Mouse (Mus musculus) liver, embryonic 13.5 days (tissue): Measurements from ENCODE around the gene Mrpl55. TPM values are rescaled to one million over a fixed set of nuclear protein-coding genes. Genes with fewer than 3 reads are reported as not detected.

Experiments used
- ATAC-seq: fragments of 200-750 bp; cut with Nextera tagmentation; 2 replicates; pipeline ENCODE4 v1.8.0; 2017; ENCODE audit warnings: low read depth, mild to moderate bottlenecking, moderate number of reproducible peaks, moderate library complexity
- DNase-seq: peaks from one replicate; pipeline ENCODE4 v3.0.0; 2022
- H3K27ac ChIP-seq: fragments of 300-500 bp; sonication (generic); 2 replicates; pipeline ENCODE4 v1.5.1; 2015; ENCODE audit warnings: moderate library complexity, mild to moderate bottlenecking, inconsistent platforms
- H3K27me3 ChIP-seq: fragments of 300-500 bp; sonication (generic); 2 replicates; pipeline ENCODE4 v1.6.1; 2015; ENCODE audit warnings: mild to moderate bottlenecking, inconsistent platforms
- H3K36me3 ChIP-seq: fragments of 300-500 bp; sonication (generic); 2 replicates; pipeline ENCODE4 v1.6.1; 2015; ENCODE audit warnings: mild to moderate bottlenecking, inconsistent platforms
- H3K4me1 ChIP-seq: fragments of 300-500 bp; sonication (generic); replicated peaks from 2 replicates; pipeline ENCODE4 v1.6.1; 2015; ENCODE audit warnings: inconsistent platforms
- H3K4me2 ChIP-seq: fragments of 300-500 bp; sonication (generic); 2 replicates; pipeline ENCODE4 v1.6.1; 2015; ENCODE audit warnings: inconsistent platforms, mild to moderate bottlenecking, moderate library complexity
- H3K4me3 ChIP-seq: fragments of 300-500 bp; sonication (generic); replicated peaks from 2 replicates; pipeline ENCODE4 v1.5.1; 2015; ENCODE audit warnings: mild to moderate bottlenecking, inconsistent platforms
- H3K9ac ChIP-seq: fragments of 300-500 bp; sonication (generic); 2 replicates; pipeline ENCODE4 v1.6.1; 2015; ENCODE audit warnings: mild to moderate bottlenecking, inconsistent platforms
- H3K9me3 ChIP-seq: fragments of 300-500 bp; sonication (generic); replicated peaks from 2 replicates; pipeline ENCODE4 v1.6.1; 2016; ENCODE audit warnings: inconsistent platforms
- WGBS: fragments of 180-500 bp; shearing (Covaris S2); methylation state at CpG from one replicate; pipeline ENCODE4 v1.1.7; 2015; ENCODE audit not compliant: insufficient replicate concordance; 5-methylcytosine and 5-hydroxymethylcytosine counted together
- polyA plus RNA-seq: library from polyadenylated mRNA; unstranded; fragments of >200 nt; fragmentation: Nextera tagmentation; extraction: Ambion mirVana; gene quantifications from 2 replicates; pipeline ENCODE4 v1.2.1, GENCODE M21; 2015

Mrpl55 gene
- polyA plus RNA-seq, 1 experiment from 2014 or later: 75.8 TPM

DNA sequence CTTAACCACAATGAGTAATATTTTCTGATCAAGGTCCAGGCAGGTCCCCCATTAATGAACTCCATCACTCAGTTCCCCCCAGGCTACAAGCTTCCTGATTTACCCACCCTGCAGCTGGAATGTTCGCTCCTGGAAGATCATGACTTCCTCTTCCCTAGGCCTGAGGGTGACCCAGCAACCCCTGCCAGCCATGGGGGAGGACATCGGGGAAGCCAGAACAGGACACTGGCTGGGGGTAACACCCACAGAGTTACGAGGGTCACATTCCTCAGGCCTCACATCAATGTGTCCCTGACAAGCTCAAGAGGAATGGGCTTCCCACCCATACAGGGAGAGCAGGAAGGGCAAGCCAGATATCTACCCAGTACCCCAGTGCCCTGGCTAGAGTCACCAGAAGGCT, 32.5 kb upstream of the Mrpl55 start:
- no peak overlapping the region for H3K4me3 ChIP-seq
- H3K9me3 ChIP-seq: no peaks in the 10 kb centered on the region
- H3K4me2 ChIP-seq: no peak overlapping the region
- H3K36me3 ChIP-seq: no peaks in the 10 kb centered on the region
- WGBS: 71% methylated on average over 3 of the region's 3 CpGs
- DNase-seq: no peak
- H3K27me3 ChIP-seq: peaks cover 36% of the 10 kb centered on the region
- no peak for ATAC-seq
- no peak overlapping the region; the same call in none of the 2 replicates for H3K27ac ChIP-seq
- H3K4me1 ChIP-seq: peaks cover 31% of the 10 kb centered on the region
- H3K9ac ChIP-seq: no peak overlapping the region

GRCm38 (mm10) chr11:59170549-59170948, 31.7 kb upstream of the Mrpl55 start:
- Histone ChIP-seq H3K9ac (0 out of 2 replicates have a peak overlapping the region, but pooled peaks have one; percentile 11), H3K9me3 (no peaks in the 10 kb centered on the region), H3K27ac (no peak overlapping the region), H3K4me3 (no peak overlapping the region), H3K4me1 (peaks cover 24% of the 10 kb centered on the region), H3K36me3 (no peaks in the 10 kb centered on the region), H3K27me3 (peaks cover 44% of the 10 kb centered on the region), H3K4me2 (no peak overlapping the region)
- ATAC-seq (no peak), DNase-seq (no peak)
- WGBS: 68% methylated on average over 4 of the region's 4 CpGs

- Histone ChIP-seq H3K4me2 (no peak overlapping the region), H3K27me3 (peaks cover 81% of the 10 kb centered on the region), H3K9ac (no peak overlapping the region), H3K4me3 (no peak overlapping the region), H3K27ac (no peak overlapping the region), H3K4me1 (peaks cover 7% of the 10 kb centered on the region; the same call in 1 of the 2 replicates), H3K9me3 (no peaks in the 10 kb centered on the region), H3K36me3 (no peaks in the 10 kb centered on the region)
- ATAC-seq (no peak), DNase-seq (no peak)
- 49% methylated on average over 6 of the region's 6 CpGs for WGBS
Observed at GRCm38 (mm10) chr11:59174189-59174838, 28.0 kb upstream of the Mrpl55 start.

- Histone ChIP-seq H3K4me3 (0 out of 2 replicates have a peak overlapping the region, but pooled peaks have one; percentile 1), H3K36me3 (no peaks in the 10 kb centered on the region), H3K4me1 (peaks cover 13% of the 10 kb centered on the region; the same call in 1 of the 2 replicates), H3K27ac (no peak overlapping the region), H3K9ac (no peak overlapping the region), H3K4me2 (no peak overlapping the region), H3K27me3 (peaks cover 90% of the 10 kb centered on the region), H3K9me3 (no peaks in the 10 kb centered on the region)
- ATAC-seq: no peak
- no peak for DNase-seq
- WGBS: 6% methylated on average over 48 of the region's 48 CpGs
Observed at GRCm38 (mm10) chr11:59176475-59176874, 25.8 kb upstream of the Mrpl55 start.

- H3K9ac ChIP-seq: no peak overlapping the region
Observed at GRCm38 (mm10) chr11:59176921-59177320, 25.4 kb upstream of the Mrpl55 start.

GRCm38 (mm10) chr11:59182864-59183331, 19.4 kb upstream of the Mrpl55 start, which contains the start of gene Gjc2:
Gene Gjc2 (minus strand): TSS chr11:59183213.
- Histone ChIP-seq H3K4me1 (peaks cover 35% of the 10 kb centered on the region), H3K27me3 (peaks cover 28% of the 10 kb centered on the region), H3K4me2 (no peak within 1 kb of the TSS), H3K4me3 (no peak within 1 kb of the TSS), H3K9me3 (no peaks in the 10 kb centered on the region), H3K27ac (peak within 1 kb of the TSS; percentile 72), H3K36me3 (peaks cover 41% of the 10 kb centered on the region), H3K9ac (peak within 1 kb of the TSS; percentile 52)
- WGBS: 51% methylated on average over 3 of the region's 3 CpGs
- ATAC-seq (no peak; the same call in 1 of the 2 replicates), DNase-seq (no peak)

More at GRCm38 (mm10) chr11:59176921-59177320, 25.4 kb upstream of the Mrpl55 start:
- ATAC-seq (no peak), DNase-seq (no peak)
- no peaks in the 10 kb centered on the region for H3K36me3 ChIP-seq
- no peak overlapping the region for H3K4me2 ChIP-seq
- H3K9me3 ChIP-seq: no peaks in the 10 kb centered on the region
- 10% methylated on average over 34 of the region's 34 CpGs for WGBS
- peaks cover 13% of the 10 kb centered on the region; the same call in 1 of the 2 replicates for H3K4me1 ChIP-seq
- no peak overlapping the region for H3K27ac ChIP-seq
- H3K27me3 ChIP-seq: peaks cover 87% of the 10 kb centered on the region
- H3K4me3 ChIP-seq: 0 out of 2 replicates have a peak overlapping the region, but pooled peaks have one; percentile 1

DNA sequence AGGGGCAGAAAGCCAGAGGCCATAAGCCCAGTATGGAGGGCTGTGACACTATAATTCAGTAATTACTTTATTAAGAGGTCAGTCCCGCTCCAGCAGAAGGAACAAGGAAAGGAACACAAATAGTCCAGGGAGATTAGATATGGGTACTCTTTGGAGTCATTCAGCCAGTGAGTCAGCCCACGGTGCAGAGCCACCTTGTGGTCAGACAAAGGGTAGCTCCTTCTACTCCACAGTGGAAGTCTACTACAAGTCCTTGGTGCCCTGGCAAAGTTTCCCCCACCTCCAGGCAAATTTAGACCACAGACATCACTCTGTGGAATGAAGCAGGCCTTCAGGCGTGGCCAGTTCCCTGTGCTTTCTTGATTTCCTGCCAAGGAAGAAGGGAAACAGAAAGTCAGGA, 18.5 kb upstream of the Mrpl55 start:
- Histone ChIP-seq H3K9ac (peak overlapping the region; percentile 52), H3K36me3 (peaks cover 41% of the 10 kb centered on the region), H3K27ac (peak overlapping the region; percentile 72), H3K4me1 (peaks cover 41% of the 10 kb centered on the region), H3K27me3 (peaks cover 19% of the 10 kb centered on the region), H3K4me2 (no peak overlapping the region), H3K4me3 (no peak overlapping the region), H3K9me3 (no peaks in the 10 kb centered on the region)
- DNase-seq (peak; percentile 46), ATAC-seq (peak; percentile 69)
- 11% methylated on average over 3 of the region's 3 CpGs for WGBS

DNA sequence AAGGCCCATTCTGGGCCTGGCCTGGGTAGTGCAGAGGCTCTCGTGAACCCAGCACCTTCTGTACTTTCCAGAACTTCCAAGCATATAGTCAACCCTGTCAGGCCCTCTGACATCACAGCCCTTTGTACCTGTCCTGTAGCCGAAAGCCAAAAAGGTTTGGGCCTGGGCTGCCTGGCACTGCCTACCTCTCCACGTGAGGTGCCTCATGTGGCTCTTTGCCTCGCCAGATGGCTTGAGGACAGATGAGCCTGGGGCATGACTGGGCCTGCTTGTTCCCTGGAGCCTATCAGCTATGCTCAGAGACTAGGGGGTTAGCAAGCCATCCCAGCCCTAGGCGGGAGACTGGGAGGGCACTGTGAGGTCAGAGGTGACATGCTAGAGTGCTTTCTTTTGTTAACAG, 16.8 kb upstream of the Mrpl55 start:
- H3K9me3 ChIP-seq: no peaks in the 10 kb centered on the region
- no peak overlapping the region for H3K9ac ChIP-seq
- no peak for DNase-seq
- H3K4me3 ChIP-seq: no peak overlapping the region
- peaks cover 52% of the 10 kb centered on the region for H3K4me1 ChIP-seq
- H3K27ac ChIP-seq: peak overlapping the region; percentile 6; the same call in 1 of the 2 replicates
- H3K36me3 ChIP-seq: peaks cover 41% of the 10 kb centered on the region
- no peak for ATAC-seq
- H3K27me3 ChIP-seq: peaks cover 2% of the 10 kb centered on the region; the same call in 1 of the 2 replicates
- no peak overlapping the region for H3K4me2 ChIP-seq
- 77% methylated on average over 5 of the region's 5 CpGs for WGBS

DNA sequence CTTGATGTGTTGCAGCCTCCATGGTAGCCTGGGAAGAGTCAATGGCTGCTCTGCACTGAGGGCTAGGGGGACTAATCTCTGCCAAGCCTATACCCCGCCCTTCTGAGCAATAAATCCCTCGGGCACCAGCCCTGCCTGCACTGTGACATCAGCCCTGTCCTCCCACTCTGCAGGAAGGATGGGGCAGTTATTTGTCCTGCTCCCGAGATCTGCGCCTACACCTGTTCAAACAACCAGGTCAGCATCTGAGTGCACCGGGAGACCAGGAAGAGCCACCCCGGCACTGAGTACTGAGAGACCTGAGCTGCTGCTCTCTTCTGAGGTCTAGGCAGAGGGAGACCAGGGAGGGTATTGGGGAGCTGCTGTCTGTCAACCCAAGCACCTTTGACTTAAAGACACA, 14.6 kb upstream of the Mrpl55 start:
- Histone ChIP-seq H3K27ac (0 out of 2 replicates have a peak overlapping the region, but pooled peaks have one; percentile 13), H3K9ac (no peak overlapping the region), H3K36me3 (peaks cover 37% of the 10 kb centered on the region), H3K4me2 (no peak overlapping the region), H3K9me3 (no peaks in the 10 kb centered on the region), H3K27me3 (no peaks in the 10 kb centered on the region), H3K4me3 (no peak overlapping the region), H3K4me1 (peaks cover 57% of the 10 kb centered on the region)
- 67% methylated on average over 6 of the region's 6 CpGs for WGBS
- ATAC-seq (no peak), DNase-seq (no peak)

DNA sequence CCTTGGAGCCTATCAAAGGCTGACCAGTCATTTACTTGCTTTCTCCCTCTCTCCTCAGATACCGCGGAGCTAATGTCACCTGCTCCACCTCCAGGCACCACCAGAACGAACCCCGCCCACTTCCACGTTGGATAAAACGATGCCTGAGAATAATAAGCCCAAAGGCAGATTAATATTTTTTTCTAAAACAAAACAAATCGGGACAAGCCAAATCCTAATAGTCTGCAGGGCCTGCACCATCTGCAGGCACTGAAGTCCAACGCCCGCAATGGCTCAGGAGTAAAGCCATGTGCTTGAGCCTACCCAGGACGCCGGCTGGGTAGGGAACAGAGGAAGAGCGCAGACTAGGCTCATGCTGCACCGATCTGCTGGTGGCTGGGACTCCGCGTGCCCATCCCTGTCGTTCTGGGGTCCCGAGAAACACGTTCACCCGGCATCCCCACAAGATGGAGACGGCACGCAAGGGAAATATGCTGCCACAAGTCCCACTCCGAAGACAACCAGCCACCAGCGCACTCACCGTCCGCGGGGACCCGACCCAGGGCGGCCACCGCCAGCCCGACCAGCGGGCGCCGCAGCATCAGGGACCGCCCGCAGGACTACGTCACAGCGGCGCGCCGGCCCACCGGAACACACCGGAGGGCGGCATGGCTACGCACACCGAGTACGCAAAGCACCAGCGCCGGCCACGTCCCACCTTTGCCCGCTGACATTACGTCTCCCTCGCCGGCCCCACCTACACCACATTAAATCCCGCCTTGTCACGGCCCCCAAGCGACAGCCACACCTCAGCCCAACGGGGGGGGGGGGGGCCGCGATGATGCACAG, 10.8 kb upstream of the Mrpl55 start:
- H3K4me1 ChIP-seq: peaks cover 41% of the 10 kb centered on the region
- H3K27me3 ChIP-seq: no peaks in the 10 kb centered on the region
- no peaks in the 10 kb centered on the region for H3K9me3 ChIP-seq
- H3K36me3 ChIP-seq: peaks cover 7% of the 10 kb centered on the region
- H3K9ac ChIP-seq: peak overlapping the region; percentile 85
- ATAC-seq: peak; percentile 94
- H3K4me3 ChIP-seq: peak overlapping the region; percentile 78
- H3K4me2 ChIP-seq: peak overlapping the region; percentile 96
- DNase-seq: peak; percentile 90
- peak overlapping the region; percentile 97 for H3K27ac ChIP-seq
- WGBS: under 1% methylated on average over 59 of the region's 59 CpGs

DNA sequence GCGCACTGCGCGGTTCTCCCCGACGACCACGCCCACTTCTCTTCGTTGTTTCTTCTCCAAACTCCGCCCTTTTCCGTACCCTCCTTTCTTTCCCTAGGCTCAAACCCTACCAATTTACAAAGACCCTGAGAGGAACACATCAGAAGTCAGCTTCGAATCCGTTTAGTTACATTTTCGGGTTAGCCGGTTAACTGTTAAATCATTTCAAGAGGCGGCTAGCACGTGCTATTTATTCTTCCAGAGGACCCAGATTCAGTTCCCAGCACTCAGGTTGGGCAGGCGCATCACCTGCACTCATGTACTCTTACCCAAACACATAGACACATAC, 10.3 kb upstream of the Mrpl55 start, which contains the start of gene Guk1:
TSS of gene Guk1 (minus strand) at position 154 of the 328 bp plus-strand sequence.
- peak within 1 kb of the TSS; percentile 96 for H3K4me2 ChIP-seq
- peak within 1 kb of the TSS; percentile 78 for H3K4me3 ChIP-seq
- DNase-seq: no peak
- peaks cover 40% of the 10 kb centered on the region for H3K4me1 ChIP-seq
- no peak; the same call in 1 of the 2 replicates for ATAC-seq
- H3K9ac ChIP-seq: peak within 1 kb of the TSS; percentile 85
- WGBS: 5% methylated on average over 16 of the region's 16 CpGs
- H3K27me3 ChIP-seq: no peaks in the 10 kb centered on the region
- H3K27ac ChIP-seq: peak within 1 kb of the TSS; percentile 97
- H3K36me3 ChIP-seq: 0 out of 2 replicates have a peak, but pooled peaks cover 3% of the 10 kb centered on the region
- H3K9me3 ChIP-seq: no peaks in the 10 kb centered on the region
